Mouse (Mus musculus) embryo, embryonic 10 days (tissue): ENCODE results near the gene Lpp.
A peak's percentile ranks its signal among the peaks of the same experiment; 100 is the strongest.

Experiments used
- DNase-seq: peaks from one replicate; pipeline ENCODE4 v3.0.0-alpha.2; 2015; ENCODE audit warnings: low spot score

The Lpp gene

DNA sequence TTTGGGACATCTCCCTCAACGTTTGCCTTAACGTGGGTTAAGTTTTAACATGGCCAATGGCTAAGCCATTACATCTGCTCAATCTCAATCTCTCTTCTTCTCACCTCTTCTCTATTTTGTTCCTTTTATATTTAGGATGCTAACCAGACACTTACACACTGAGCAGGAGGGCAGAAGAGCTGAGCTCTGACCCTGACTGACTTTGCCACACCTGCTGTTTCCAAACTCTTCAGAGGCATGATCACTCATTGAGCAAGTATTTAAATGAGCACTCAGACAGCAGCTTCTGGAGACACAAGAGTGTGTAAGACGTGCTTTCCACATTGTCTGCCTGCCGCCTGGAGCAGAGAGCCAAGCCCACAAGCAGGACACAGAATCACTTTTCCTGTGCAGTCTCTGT, 77.7 kb downstream of the Lpp start:
- no peak for DNase-seq

DNA sequence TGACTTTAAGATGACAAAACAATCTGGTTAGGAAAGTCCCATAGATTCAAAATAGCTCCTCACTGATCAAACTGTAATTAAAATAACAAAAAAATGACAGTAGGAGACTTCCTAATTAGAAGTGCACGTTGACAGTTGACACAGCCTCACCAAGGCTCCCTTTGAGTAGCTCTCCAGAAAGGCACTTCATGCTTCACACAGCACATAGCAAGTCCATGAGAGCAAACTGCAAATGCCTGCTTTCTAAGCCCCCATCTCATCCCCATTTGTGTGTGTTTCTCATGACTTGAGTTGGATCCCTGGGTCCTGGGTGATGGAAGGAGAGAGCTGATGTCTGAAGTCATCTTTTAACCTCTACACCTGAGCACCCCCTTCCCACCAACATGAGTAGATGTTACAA, 78.5 kb downstream of the Lpp start:
- no peak for DNase-seq

DNA sequence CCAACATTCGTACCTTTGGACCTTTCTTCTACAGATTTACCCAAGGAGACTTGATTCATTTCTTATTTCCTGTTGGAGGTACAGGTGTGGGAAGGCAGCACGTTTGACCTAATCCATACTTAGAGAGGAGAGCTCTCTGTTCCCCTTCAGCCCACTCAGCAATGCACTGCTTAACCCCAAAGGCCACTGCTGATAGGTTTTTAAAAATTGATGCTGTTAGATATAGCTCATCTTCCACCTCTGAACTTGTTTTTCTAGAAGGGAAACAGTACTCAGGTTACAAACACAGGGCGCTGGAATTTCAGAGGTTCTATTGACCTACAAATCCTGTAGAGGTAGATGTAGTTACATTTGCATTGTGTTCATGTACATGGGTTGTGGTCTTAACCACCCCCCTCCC, 80.7 kb downstream of the Lpp start:
- no peak for DNase-seq

DNA sequence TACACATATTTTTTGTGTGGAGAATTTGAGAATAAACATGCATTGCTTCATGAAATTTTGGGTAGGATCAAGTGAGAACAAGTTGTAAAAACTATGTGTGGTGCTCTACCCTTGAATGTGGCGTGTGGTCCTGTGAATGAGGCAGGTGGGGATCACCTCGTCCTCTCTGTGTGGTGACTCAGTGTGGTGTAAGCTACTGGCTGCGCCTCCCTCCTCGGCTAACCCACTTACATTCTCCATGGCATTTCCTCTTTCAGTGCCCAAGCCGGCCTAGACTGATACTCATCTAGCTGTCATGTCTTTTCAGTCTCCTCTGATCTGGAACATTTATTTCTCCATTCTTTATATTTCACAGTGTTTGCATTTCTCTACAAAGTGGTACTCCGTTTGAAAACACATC, 81.5 kb downstream of the Lpp start:
- DNase-seq, result no peak

DNA sequence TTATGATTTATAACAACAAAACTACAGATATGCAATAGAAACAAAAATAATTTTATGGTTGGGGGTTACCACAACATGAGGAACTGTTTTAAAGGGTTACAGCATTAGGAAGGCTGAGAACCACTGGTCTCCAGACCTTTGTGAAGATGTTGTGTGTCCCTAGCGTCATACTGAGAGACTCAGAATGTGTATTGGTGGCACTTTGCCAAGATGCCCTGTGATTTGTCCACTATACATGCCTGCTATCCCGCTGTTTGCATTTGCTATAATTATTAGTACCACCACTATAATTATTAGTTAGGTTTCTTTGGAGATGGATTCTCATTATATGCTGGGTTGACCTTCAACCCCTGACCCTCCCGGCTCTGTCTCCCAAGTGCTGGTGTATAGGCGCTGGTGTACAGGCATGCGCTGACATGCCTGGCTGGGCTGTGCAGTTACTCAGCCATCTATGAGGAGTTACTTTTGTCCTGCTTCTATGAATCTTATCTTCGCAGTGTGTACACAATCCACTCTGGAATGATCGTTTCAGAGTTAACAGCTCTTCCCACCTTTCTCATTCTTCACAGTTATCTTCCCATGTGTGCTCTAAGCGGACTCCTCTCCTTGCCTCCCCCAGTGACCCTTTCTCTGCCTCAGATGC, 82.1 kb downstream of the Lpp start:
- DNase-seq, result no peak

- DNase-seq, result no peak
Measured at GRCm38 (mm10) chr16:24476911-24477401, 83.6 kb downstream of the Lpp start.

GRCm38 (mm10) chr16:24478006-24478405, 84.7 kb downstream of the Lpp start:
- no peak for DNase-seq

DNA sequence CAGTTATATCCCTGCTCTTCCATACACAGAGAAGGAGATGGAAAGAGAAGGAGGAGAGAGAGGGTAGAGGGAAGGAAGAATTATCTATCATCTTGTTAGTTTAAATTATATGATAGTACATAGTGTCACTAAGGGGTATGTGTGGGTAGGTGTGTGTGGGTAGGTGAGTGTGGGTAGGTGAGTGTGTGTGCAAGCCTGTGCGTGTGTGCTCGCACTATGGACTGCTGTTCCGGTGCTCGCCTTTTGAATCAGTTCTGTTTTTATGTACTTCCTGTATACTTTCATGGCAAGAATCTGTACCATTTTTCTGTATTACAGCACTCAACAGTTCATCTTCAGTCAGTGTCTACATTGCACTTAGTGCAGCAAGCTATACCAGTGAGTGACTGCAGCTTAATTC, 85.5 kb downstream of the Lpp start:
- DNase-seq, result no peak

DNA sequence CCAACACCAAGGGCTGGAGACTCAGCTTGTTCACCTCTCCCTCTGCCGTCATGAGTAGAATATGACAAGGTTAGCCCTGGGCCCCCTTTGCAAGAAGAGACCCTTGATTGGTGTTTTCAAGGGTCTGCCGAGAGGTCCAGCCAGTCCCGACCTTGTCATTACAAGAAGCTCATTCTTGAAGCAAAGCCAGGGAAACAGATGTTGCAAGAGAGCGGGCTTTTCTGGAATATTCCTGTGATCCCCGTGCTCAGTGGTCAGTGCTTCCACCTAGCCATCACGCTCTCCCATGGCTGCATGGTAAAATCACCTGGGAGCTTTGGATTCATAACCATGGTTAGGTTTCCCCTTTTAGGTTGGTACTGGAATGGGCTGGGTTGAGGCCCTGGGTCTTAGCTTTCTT, 89.3 kb downstream of the Lpp start:
- no peak for DNase-seq

GRCm38 (mm10) chr16:24483527-24484101, 90.3 kb downstream of the Lpp start:
- no peak for DNase-seq

DNA sequence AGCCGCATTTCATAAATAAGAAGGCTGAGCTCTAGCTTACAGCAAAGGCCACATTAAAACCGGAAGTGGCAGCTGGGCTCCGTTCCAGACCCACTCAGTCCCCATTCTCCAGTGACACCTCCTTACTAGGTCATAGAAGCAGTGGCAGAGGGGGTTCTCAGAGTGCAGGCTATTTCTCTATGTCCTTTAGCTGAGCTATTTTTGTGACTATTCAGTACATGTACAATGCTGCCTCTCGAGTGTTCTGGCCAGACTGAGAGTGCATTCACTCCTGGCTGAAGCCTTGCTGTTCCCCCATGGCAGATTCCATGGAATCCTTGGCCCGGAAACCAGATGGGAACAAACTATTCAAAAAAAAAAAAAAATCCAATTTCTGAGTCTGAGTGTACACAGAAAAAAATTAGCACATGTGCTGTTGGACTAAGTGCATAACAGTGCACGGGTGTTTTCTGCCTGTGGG, 94.5 kb downstream of the Lpp start:
- no peak for DNase-seq

- DNase-seq, result no peak
Measured at GRCm38 (mm10) chr16:24489516-24490285, 96.4 kb downstream of the Lpp start.

DNA sequence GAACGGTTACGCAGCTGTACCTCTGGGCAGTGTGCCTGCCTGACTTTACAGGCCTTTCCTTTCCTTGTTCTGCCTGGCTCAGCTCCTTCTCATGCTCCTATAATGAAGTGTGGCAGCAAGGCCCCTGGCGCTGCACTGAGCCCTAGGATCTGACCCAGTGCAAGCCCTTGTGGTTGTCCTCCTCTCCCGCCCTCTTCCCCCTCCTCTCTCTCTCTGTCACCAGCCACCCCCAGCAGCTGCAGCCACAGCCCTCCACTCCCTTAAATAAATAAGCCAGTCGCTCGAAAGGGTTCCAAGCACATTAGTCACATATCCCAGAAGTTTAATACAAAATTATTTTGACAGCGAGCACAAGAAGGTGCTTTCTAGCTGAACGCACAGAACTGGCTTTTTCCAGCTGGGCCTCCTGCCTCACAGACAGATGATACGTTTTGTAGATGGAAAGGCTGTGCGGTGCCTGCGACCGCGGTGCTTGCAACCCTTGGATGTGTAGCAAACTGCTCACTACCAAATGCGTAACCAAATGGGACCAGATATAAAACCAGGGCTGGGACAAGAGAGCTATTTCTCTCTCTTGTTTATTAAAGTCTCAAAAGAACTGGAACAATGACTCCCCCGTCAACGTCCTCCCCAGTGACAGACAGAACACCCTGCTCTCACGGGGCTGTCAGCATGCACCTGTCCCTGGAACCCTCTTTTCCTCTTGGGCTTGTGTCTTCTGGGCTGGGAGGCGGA, 97.6 kb downstream of the Lpp start:
- peak; percentile 45 for DNase-seq

GRCm38 (mm10) chr16:24491486-24491758, 98.1 kb downstream of the Lpp start:
- DNase-seq, result no peak

GRCm38 (mm10) chr16:24492194-24492940, 99.1 kb downstream of the Lpp start:
- no peak for DNase-seq

GRCm38 (mm10) chr16:24494531-24494930, 101.2 kb downstream of the Lpp start:
- DNase-seq, result peak; percentile 55

GRCm38 (mm10) chr16:24495461-24495860, 102.2 kb downstream of the Lpp start:
- no peak for DNase-seq

- no peak for DNase-seq
Measured at GRCm38 (mm10) chr16:24496635-24497034, 103.3 kb downstream of the Lpp start.

DNA sequence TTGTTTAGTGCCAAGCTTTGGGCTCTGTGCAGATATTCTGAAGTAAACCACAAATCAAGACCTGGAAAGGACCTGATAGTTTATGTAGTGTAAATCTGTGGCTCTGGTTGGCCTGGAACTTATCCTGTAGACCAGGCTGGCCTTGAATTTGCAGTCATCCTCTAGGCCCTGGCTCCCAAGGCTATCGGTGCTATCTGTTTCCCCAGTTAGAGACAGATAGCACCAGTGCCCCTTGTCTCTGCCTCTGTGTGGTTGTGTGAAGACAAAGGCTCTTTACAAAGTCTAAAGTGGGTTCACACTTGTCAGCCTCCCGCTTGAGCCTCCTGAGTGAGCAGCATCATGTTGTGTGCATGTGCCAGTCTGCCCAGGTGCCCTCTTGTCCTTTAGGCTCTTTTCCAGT, 104.1 kb downstream of the Lpp start:
- DNase-seq, result no peak

DNA sequence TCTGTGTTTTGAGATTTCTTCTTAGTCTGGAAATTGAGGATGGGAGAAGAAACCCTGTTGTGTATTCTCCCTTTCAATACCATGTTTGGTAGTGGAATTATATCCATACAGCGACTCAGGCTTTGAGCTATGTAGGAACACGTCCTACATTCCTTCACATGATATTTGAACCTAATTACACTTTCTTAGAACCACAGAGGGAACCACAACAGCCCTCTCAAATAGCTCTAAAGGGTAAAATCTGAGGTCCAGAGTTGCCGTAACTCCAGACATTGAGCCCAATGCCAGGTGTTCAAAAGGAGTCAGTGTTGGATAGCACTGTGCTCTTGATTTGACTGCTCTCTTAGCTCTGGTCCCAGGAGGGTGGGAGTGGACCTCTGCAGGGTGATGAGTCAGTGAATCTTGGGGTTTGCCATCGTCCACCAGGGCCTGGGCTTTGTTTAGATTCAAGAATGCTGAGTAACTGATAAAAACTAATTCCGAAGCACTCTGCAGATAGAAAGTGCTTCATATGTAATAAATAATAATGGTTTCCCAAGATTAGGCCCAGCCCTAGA, 104.9 kb downstream of the Lpp start:
- no peak for DNase-seq

GRCm38 (mm10) chr16:24501197-24501596, 107.9 kb downstream of the Lpp start:
- no peak for DNase-seq
